Mouse (Mus musculus) heart, embryonic 14.5 days (tissue): ENCODE data around the gene Dnaja3. TPM values are rescaled to one million over a fixed set of nuclear protein-coding genes. Genes with fewer than 3 reads are reported as not detected.

Source experiments
- ATAC-seq: fragments of 200-750 bp; cut with Nextera tagmentation; 2 replicates; pipeline ENCODE4 v1.8.0; 2017; ENCODE audit warnings: low read depth, moderate TSS enrichment; ENCODE audit not compliant: insufficient number of reproducible peaks, insufficient read depth, low FRiP score
- H3K27ac ChIP-seq, 2 experiments: fragments of 200-500 bp in 1 of 2; fragments of 300-500 bp in 1 of 2; sonication (generic) in 1 of 2; replicated peaks in 1 of 2; 2 replicates each; pipeline ENCODE4 v1.5.1; 2012 to 2014; ENCODE audit warnings: low read depth in 2 of 2, low read length in 2 of 2, control low read depth in 1 of 2, mild to moderate bottlenecking in 1 of 2, mixed read lengths in 1 of 2; ENCODE audit not compliant: control insufficient read depth in 1 of 2, insufficient read depth in 1 of 2
- H3K27me3 ChIP-seq: fragments of 300-500 bp; sonication (generic); 2 replicates; pipeline ENCODE4 v1.6.1; 2014; ENCODE audit warnings: mild to moderate bottlenecking, low read length, control low read depth; ENCODE audit not compliant: control insufficient read depth, insufficient read depth
- H3K36me3 ChIP-seq: fragments of 300-500 bp; sonication (generic); 2 replicates; pipeline ENCODE4 v1.6.1; 2014; ENCODE audit warnings: mild to moderate bottlenecking, control low read depth, low read length, mixed read lengths; ENCODE audit not compliant: control insufficient read depth, insufficient read depth
- H3K4me1 ChIP-seq, 2 experiments: fragments of 200-500 bp in 1 of 2; fragments of 300-500 bp in 1 of 2; sonication (generic) in 1 of 2; 2 replicates each; pipeline ENCODE4 v1.6.1; 2012 to 2014; ENCODE audit warnings: low read length in 2 of 2, control low read depth in 1 of 2, mixed read lengths in 1 of 2; ENCODE audit not compliant: control insufficient read depth in 2 of 2, insufficient read depth in 2 of 2
- H3K4me2 ChIP-seq: fragments of 300-500 bp; sonication (generic); 2 replicates; pipeline ENCODE4 v1.6.1; 2014; ENCODE audit warnings: mild to moderate bottlenecking, low read length
- H3K4me3 ChIP-seq, 2 experiments: fragments of 200-500 bp in 1 of 2; fragments of 300-500 bp in 1 of 2; sonication (generic) in 1 of 2; 2 replicates each; pipeline ENCODE4 v1.5.1; 2012 to 2014; ENCODE audit warnings: low read length in 2 of 2, mild to moderate bottlenecking in 2 of 2, control low read depth in 1 of 2, low read depth in 1 of 2, moderate library complexity in 1 of 2; ENCODE audit not compliant: control insufficient read depth in 1 of 2, insufficient read depth in 1 of 2
- H3K9ac ChIP-seq: fragments of 300-500 bp; sonication (generic); 2 replicates; pipeline ENCODE4 v1.6.1; 2014; ENCODE audit warnings: mild to moderate bottlenecking, low read length
- H3K9me3 ChIP-seq: fragments of 300-500 bp; sonication (generic); 2 replicates; pipeline ENCODE4 v1.6.1; 2016; ENCODE audit warnings: low read length, control low read depth; ENCODE audit not compliant: control insufficient read depth
- WGBS: fragments of 180-500 bp; shearing (Covaris S2); extraction: QIAGEN DNeasy Blood & Tissue Kit; methylation state at CpG from one replicate; pipeline ENCODE4 v1.1.7; 2014; 5-methylcytosine and 5-hydroxymethylcytosine counted together
- polyA plus RNA-seq: library from polyadenylated mRNA; unstranded; fragments of >200 nt; fragmentation: Nextera tagmentation; extraction: Ambion mirVana; gene quantifications from 2 replicates; pipeline ENCODE4 v1.2.1, GENCODE M21; 2014

Dnaja3 gene
- polyA plus RNA-seq, 1 experiment from 2014 or later = 70.3 TPM

GRCm38 (mm10) chr16:4616829-4617228, 23.0 kb upstream of the Dnaja3 start:
- ATAC-seq = no peak
- 79% methylated on average over 4 of the region's 4 CpGs for WGBS
- Histone ChIP-seq H3K9me3 (no peaks in the 10 kb centered on the region), H3K9ac (no peak overlapping the region), H3K27me3 (no peaks in the 10 kb centered on the region), H3K27ac (no peak overlapping the region), H3K4me3 (no peak overlapping the region), H3K4me1 (peaks cover 0 to 10% of the 10 kb centered on the region in 2 experiments; a peak in 1 of 4 replicates), H3K36me3 (peaks cover 64% of the 10 kb centered on the region), H3K4me2 (no peak overlapping the region)

GRCm38 (mm10) chr16:4624074-4624473, 15.7 kb upstream of the Dnaja3 start:
- Histone ChIP-seq H3K4me3 (peak overlapping the region; percentile 57 to 84), H3K9ac (peak overlapping the region; percentile 80)

GRCm38 (mm10) chr16:4624481-4625110, 15.2 kb upstream of the Dnaja3 start, which contains the start of gene Pam16:
TSS of gene Pam16 (minus strand) at chr16:4624988.
- H3K36me3 ChIP-seq = 0 out of 2 replicates have a peak, but pooled peaks cover 3% of the 10 kb centered on the region
- peaks cover 8 to 29% of the 10 kb centered on the region in 2 experiments for H3K4me1 ChIP-seq
- peak within 1 kb of the TSS; percentile 34 to 81 for H3K27ac ChIP-seq
- WGBS = 0% methylated on average over 56 of the region's 56 CpGs
- H3K4me3 ChIP-seq = peak within 1 kb of the TSS; percentile 57 to 84
- no peaks in the 10 kb centered on the region for H3K9me3 ChIP-seq
- ATAC-seq = peak; percentile 84
- H3K27me3 ChIP-seq = no peaks in the 10 kb centered on the region
- H3K4me2 ChIP-seq = peak within 1 kb of the TSS; percentile 65
- peak within 1 kb of the TSS; percentile 80 for H3K9ac ChIP-seq

More at GRCm38 (mm10) chr16:4624074-4624473, 15.7 kb upstream of the Dnaja3 start:
- Histone ChIP-seq H3K4me2 (peak overlapping the region; percentile 65), H3K4me1 (peaks cover 8 to 29% of the 10 kb centered on the region in 2 experiments), H3K9me3 (no peaks in the 10 kb centered on the region), H3K27me3 (no peaks in the 10 kb centered on the region), H3K27ac (peak overlapping the region; percentile 20 to 81), H3K36me3 (0 out of 2 replicates have a peak, but pooled peaks cover 3% of the 10 kb centered on the region)
- WGBS = 16% methylated on average over 9 of the region's 9 CpGs
- no peak for ATAC-seq

- no peaks in the 10 kb centered on the region for H3K9me3 ChIP-seq
- H3K4me2 ChIP-seq = no peak overlapping the region
- H3K36me3 ChIP-seq = 0 out of 2 replicates have a peak, but pooled peaks cover 8% of the 10 kb centered on the region
- H3K9ac ChIP-seq = 0 out of 2 replicates have a peak overlapping the region, but pooled peaks have one; percentile 19
- H3K27ac ChIP-seq = no peak overlapping the region
- 62% methylated on average over 6 of the region's 6 CpGs for WGBS
- no peaks in the 10 kb centered on the region for H3K27me3 ChIP-seq
- H3K4me1 ChIP-seq = peaks cover 8 to 25% of the 10 kb centered on the region in 2 experiments
- H3K4me3 ChIP-seq = no peak overlapping the region
- no peak for ATAC-seq
Measured at GRCm38 (mm10) chr16:4627105-4627504, 12.7 kb upstream of the Dnaja3 start.

- Histone ChIP-seq H3K27ac (no peak overlapping the region), H3K27me3 (no peaks in the 10 kb centered on the region), H3K9me3 (no peaks in the 10 kb centered on the region), H3K4me1 (peaks cover 2 to 16% of the 10 kb centered on the region in 2 experiments), H3K4me3 (no peak overlapping the region), H3K36me3 (0 out of 2 replicates have a peak, but pooled peaks cover 12% of the 10 kb centered on the region), H3K9ac (no peak overlapping the region), H3K4me2 (no peak overlapping the region)
- 84% methylated on average over 9 of the region's 9 CpGs for WGBS
- ATAC-seq = no peak
Measured at GRCm38 (mm10) chr16:4628898-4629419, 10.8 kb upstream of the Dnaja3 start.

- Histone ChIP-seq H3K27me3 (no peaks in the 10 kb centered on the region), H3K36me3 (0 out of 2 replicates have a peak, but pooled peaks cover 12% of the 10 kb centered on the region), H3K27ac (no peak overlapping the region), H3K9me3 (no peaks in the 10 kb centered on the region), H3K4me3 (no peak overlapping the region), H3K4me2 (no peak overlapping the region), H3K4me1 (peaks cover 6 to 20% of the 10 kb centered on the region in 2 experiments), H3K9ac (no peak overlapping the region)
- WGBS = 18% methylated on average over 6 of the region's 6 CpGs
- ATAC-seq = no peak
Measured at GRCm38 (mm10) chr16:4629950-4630349, 9.8 kb upstream of the Dnaja3 start.

- Histone ChIP-seq H3K4me1 (peaks cover 18 to 31% of the 10 kb centered on the region in 2 experiments), H3K4me3 (no peak overlapping the region), H3K9me3 (no peaks in the 10 kb centered on the region), H3K27ac (no peak overlapping the region; a peak in 1 of 4 replicates), H3K9ac (no peak overlapping the region), H3K36me3 (0 out of 2 replicates have a peak, but pooled peaks cover 12% of the 10 kb centered on the region), H3K27me3 (no peaks in the 10 kb centered on the region), H3K4me2 (no peak overlapping the region)
- whole genome bisulfite sequencing = 50% methylated on average over 7 of the region's 7 CpGs
- ATAC-seq = no peak
Measured at GRCm38 (mm10) chr16:4632050-4632449, 7.7 kb upstream of the Dnaja3 start.
